Mouse (Mus musculus) C2C12 (cell line): ENCODE data around the gene Gabra1. TPM values are rescaled to one million over a fixed set of nuclear protein-coding genes. Genes with fewer than 3 reads are reported as not detected.

Source experiments
- H3K27me3 ChIP-seq: one replicate; pipeline ENCODE4 v1.6.1; 2011; ENCODE audit not compliant: control insufficient read depth, insufficient read depth, insufficient read length
- H3K36me3 ChIP-seq: one replicate; pipeline ENCODE4 v1.6.1; 2011; ENCODE audit not compliant: control insufficient read depth, insufficient read depth
- H3K4me3 ChIP-seq: one replicate; pipeline ENCODE4 v1.5.1; 2011; ENCODE audit warnings: mild to moderate bottlenecking, control low read depth; ENCODE audit not compliant: poor library complexity, insufficient read depth, severe bottlenecking
- H3K79me2 ChIP-seq: one replicate; pipeline ENCODE4 v1.6.1; 2011; ENCODE audit not compliant: control insufficient read depth, insufficient read depth
- H3K79me3 ChIP-seq: one replicate; pipeline ENCODE4 v1.6.1; 2011; ENCODE audit warnings: low read depth, control low read depth
- H3ac ChIP-seq: one replicate; pipeline ENCODE3; 2011; ENCODE audit warnings: low read depth; ENCODE audit not compliant: control insufficient read depth, insufficient read length
- CEBPB ChIP-seq: IDR thresholded peaks from one replicate; pipeline ENCODE4 v1.6.1; 2011; ENCODE audit warnings: low read depth, mild to moderate bottlenecking, control low read depth, moderate library complexity
- CTCF ChIP-seq: IDR thresholded peaks from one replicate; pipeline ENCODE4 v1.5.1; 2011; ENCODE audit not compliant: control insufficient read depth, insufficient read depth, insufficient read length
- FOSL1 ChIP-seq: IDR thresholded peaks from one replicate; pipeline ENCODE4 v1.8.0; 2011; ENCODE audit warnings: mild to moderate bottlenecking, low read length; ENCODE audit not compliant: poor library complexity, insufficient read depth, severe bottlenecking
- MAX ChIP-seq: IDR thresholded peaks from one replicate; pipeline ENCODE4 v1.6.1; 2011; ENCODE audit warnings: mild to moderate bottlenecking, control low read depth
- MYOD1 ChIP-seq: IDR thresholded peaks from one replicate; pipeline ENCODE4 v1.6.1; 2011; ENCODE audit warnings: low read depth; ENCODE audit not compliant: control insufficient read depth, insufficient read length
- MYOG ChIP-seq: IDR thresholded peaks from one replicate; pipeline ENCODE4 v1.6.1; 2011; ENCODE audit not compliant: control insufficient read depth, insufficient read length; ENCODE audit errors: extremely low read depth
- USF1 ChIP-seq: IDR thresholded peaks from one replicate; pipeline ENCODE4 v1.6.1; 2011; ENCODE audit warnings: low read depth, mild to moderate bottlenecking, control low read depth, moderate library complexity
- polyA plus RNA-seq: library from polyadenylated mRNA; unstranded; fragments of >200 nt; fragmentation: generic; extraction: Trizol; gene quantifications from one replicate; pipeline ENCODE4 v1.2.1, GENCODE M21; 2012; ENCODE audit warnings: missing spikeins

Gabra1 gene
- polyA plus RNA-seq, 1 experiment: 0.92 TPM

DNA sequence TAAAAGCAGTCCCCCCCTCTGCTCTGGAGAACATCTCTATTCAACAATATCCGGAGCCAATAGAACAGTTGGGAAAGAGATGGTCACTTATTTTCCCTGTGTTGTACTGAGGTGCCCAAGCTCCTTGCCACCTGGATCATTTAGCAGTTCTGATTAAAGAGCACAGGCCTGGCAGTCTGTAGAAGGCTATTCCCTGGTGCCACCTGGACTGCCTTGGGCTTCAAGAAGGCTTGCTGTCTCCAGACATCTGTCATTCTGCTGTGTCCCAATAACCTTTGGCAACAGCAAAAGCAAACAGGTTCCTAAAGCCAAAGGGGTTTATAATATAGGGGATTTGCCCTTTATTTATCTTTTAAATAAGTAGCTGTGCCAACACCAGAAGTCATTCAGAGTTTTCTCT, 65.8 kb downstream of the Gabra1 start:
- no peak for TF ChIP-seq MYOD1
- TF ChIP-seq MYOG: no peak
- no peak for TF ChIP-seq USF1
- TF ChIP-seq MAX: no peak
- TF ChIP-seq CEBPB: no peak
- TF ChIP-seq FOSL1: no peak
- no peak for TF ChIP-seq CTCF
- Histone ChIP-seq H3K79me2 (no peaks in the 10 kb centered on the region), H3K79me3 (no peaks in the 10 kb centered on the region), H3ac (no peak overlapping the region), H3K36me3 (no peaks in the 10 kb centered on the region), H3K27me3 (no peaks in the 10 kb centered on the region), H3K4me3 (no peak overlapping the region)

DNA sequence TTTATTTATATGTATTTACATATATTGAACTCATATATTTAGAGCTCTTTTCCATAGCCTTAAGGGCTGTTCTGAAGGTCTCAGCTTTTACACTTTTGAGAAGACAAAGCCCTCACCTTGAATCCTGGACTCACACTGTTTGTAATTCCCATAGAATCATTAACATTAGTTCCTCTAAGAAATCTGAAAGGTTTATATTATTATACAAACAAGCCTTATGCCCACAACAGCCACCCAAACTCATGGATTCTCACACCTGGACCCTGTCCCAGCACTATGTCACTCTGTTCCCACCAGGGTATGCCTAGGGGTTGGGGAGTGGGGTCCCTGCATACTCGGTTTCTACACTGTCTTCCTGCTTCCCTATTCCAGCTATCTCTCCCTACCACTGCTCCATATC, 72.7 kb downstream of the Gabra1 start:
- no peak for TF ChIP-seq MYOG
- no peak for TF ChIP-seq CEBPB
- TF ChIP-seq USF1: no peak
- no peak for TF ChIP-seq CTCF
- TF ChIP-seq FOSL1: no peak
- no peak for TF ChIP-seq MAX
- no peak for TF ChIP-seq MYOD1
- no peak overlapping the region for H3K4me3 ChIP-seq
- no peaks in the 10 kb centered on the region for H3K27me3 ChIP-seq
- no peaks in the 10 kb centered on the region for H3K36me3 ChIP-seq
- H3K79me3 ChIP-seq: no peaks in the 10 kb centered on the region
- no peaks in the 10 kb centered on the region for H3K79me2 ChIP-seq
- H3ac ChIP-seq: no peak overlapping the region

DNA sequence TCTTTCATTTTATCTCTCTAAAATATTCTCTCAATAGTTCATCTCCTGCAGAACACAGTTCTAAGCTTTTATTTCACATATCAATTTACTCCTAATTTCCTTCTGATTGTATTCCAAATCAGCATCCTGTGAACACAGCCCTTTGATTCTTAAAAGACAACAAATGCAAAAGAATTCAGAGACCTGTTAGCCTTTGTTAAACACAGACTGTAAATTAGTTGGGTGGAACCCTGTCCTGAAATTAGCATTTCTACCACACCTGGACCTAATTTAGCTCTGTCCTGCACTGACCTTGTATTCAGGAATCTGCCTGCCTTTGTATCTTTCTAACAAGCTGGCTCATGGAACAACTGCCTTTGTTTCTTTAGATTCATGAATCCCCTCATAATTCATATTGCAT, 73.1 kb downstream of the Gabra1 start:
- Histone ChIP-seq H3K27me3 (no peaks in the 10 kb centered on the region), H3ac (no peak overlapping the region), H3K36me3 (no peaks in the 10 kb centered on the region), H3K79me3 (no peaks in the 10 kb centered on the region), H3K79me2 (no peaks in the 10 kb centered on the region), H3K4me3 (no peak overlapping the region)
- TF ChIP-seq FOSL1 (no peak), CEBPB (no peak), MYOD1 (no peak), CTCF (no peak), MYOG (no peak), USF1 (no peak), MAX (no peak)

DNA sequence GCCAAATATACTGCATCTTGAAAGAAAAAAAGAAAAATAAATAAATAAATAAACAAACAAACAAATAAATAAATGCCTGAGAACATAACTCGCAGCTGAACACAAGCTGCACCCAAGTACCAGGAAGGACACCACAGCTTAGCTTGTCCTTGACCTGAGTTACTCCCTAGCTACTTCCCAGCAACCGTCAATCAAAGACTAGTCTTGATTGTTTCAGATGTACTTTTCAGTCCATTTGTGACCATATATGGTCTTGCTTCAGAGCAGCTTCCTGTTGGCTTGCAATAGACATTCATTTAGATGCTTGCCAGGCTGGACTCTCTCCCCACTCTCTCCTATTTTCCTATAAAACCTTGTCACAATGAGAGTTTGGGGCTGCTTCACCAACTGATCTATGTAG, 87.2 kb downstream of the Gabra1 start:
- Histone ChIP-seq H3ac (no peak overlapping the region), H3K36me3 (no peaks in the 10 kb centered on the region), H3K79me2 (no peaks in the 10 kb centered on the region), H3K79me3 (no peaks in the 10 kb centered on the region), H3K27me3 (no peaks in the 10 kb centered on the region), H3K4me3 (no peak overlapping the region)
- TF ChIP-seq FOSL1: no peak
- TF ChIP-seq CEBPB: no peak
- no peak for TF ChIP-seq MYOD1
- TF ChIP-seq USF1: no peak
- TF ChIP-seq MYOG: no peak
- TF ChIP-seq CTCF: no peak
- no peak for TF ChIP-seq MAX

Other genes starting within 250 kb of the Gabra1 start
- not detected for gene Gabrg2, start 182.1 kb downstream of the Gabra1 start, polyA plus RNA-seq
- not detected for gene Gabra6, start 138.1 kb upstream of the Gabra1 start, polyA plus RNA-seq
- 0.27 TPM for gene Gabrb2, start 236.8 kb upstream of the Gabra1 start, polyA plus RNA-seq